Mouse (Mus musculus) MEL (cell line): ENCODE data around the gene Vwc2. TPM values are rescaled to one million over a fixed set of nuclear protein-coding genes. Genes with fewer than 3 reads are reported as not detected.

Experiments
- DNase-seq: peaks from one replicate; pipeline ENCODE4 v3.0.0; 2011; ENCODE audit warnings: low read depth, low spot score
- H3K27ac ChIP-seq: 2 replicates; pipeline ENCODE4 v1.5.1; 2012; ENCODE audit warnings: low read depth, mild to moderate bottlenecking, control low read depth, low read length, moderate library complexity; ENCODE audit not compliant: control insufficient read depth
- H3K27me3 ChIP-seq, 2 experiments: fragments of 150-350 bp in 1 of 2; sonication (generic) in 1 of 2; 2 replicates each; pipeline ENCODE4 v1.6.1; 2012; ENCODE audit warnings: low read length in 2 of 2, mild to moderate bottlenecking in 2 of 2, improper control_type of control experiment in 1 of 2, moderate library complexity in 1 of 2; ENCODE audit not compliant: insufficient read depth in 2 of 2, control insufficient read depth in 1 of 2
- H3K36me3 ChIP-seq, 2 experiments: 2 replicates each; pipeline ENCODE4 v1.6.1; 2012 to 2014; ENCODE audit warnings: low read length in 2 of 2, improper control_type of control experiment in 1 of 2, inconsistent platforms in 1 of 2, mild to moderate bottlenecking in 1 of 2; ENCODE audit not compliant: insufficient read depth in 2 of 2, control insufficient read depth in 1 of 2
- H3K4me1 ChIP-seq, 2 experiments: fragments of 150-350 bp in 1 of 2; sonication (generic) in 1 of 2; 2 replicates each; pipeline ENCODE4 v1.6.1; 2012; ENCODE audit warnings: low read length in 2 of 2, improper control_type of control experiment in 1 of 2, mild to moderate bottlenecking in 1 of 2; ENCODE audit not compliant: insufficient read depth in 2 of 2, control insufficient read depth in 1 of 2
- H3K4me3 ChIP-seq, 2 experiments: fragments of 150-350 bp in 1 of 2; sonication (generic) in 1 of 2; 2 replicates each; pipeline ENCODE4 v1.5.1; 2012; ENCODE audit warnings: low read depth in 2 of 2, low read length in 2 of 2, mild to moderate bottlenecking in 2 of 2, moderate library complexity in 2 of 2, control low read depth in 1 of 2, improper control_type of control experiment in 1 of 2; ENCODE audit not compliant: control insufficient read depth in 1 of 2, insufficient read depth in 1 of 2
- H3K79me2 ChIP-seq: 2 replicates; pipeline ENCODE4 v1.6.1; 2012; ENCODE audit warnings: mild to moderate bottlenecking, low read length, moderate library complexity; ENCODE audit not compliant: control insufficient read depth, poor library complexity, insufficient read depth
- H3K9ac ChIP-seq: 2 replicates; pipeline ENCODE4 v1.6.1; 2012; ENCODE audit warnings: low read depth, mild to moderate bottlenecking, control low read depth, low read length, moderate library complexity; ENCODE audit not compliant: control insufficient read depth, poor library complexity, severe bottlenecking
- H3K9me3 ChIP-seq: fragments of 150-350 bp; sonication (generic); replicated peaks from 2 replicates; pipeline ENCODE4 v1.6.1; 2012; ENCODE audit warnings: mild to moderate bottlenecking, low read length, improper control_type of control experiment, moderate library complexity; ENCODE audit not compliant: insufficient read depth
- CHD1 ChIP-seq: IDR thresholded peaks from 2 replicates; pipeline ENCODE4 v1.6.1; 2012; ENCODE audit warnings: low read depth, mild to moderate bottlenecking, inconsistent platforms, low read length, improper control_type of control experiment
- CHD2 ChIP-seq: IDR thresholded peaks from 2 replicates; pipeline ENCODE4 v1.6.1; 2011; ENCODE audit warnings: low read length, improper control_type of control experiment
- CTCF ChIP-seq, 3 experiments: IDR thresholded peaks in 2 of 3; conservative IDR thresholded peaks in 1 of 3; 2 replicates each; pipeline ENCODE4 v1.5.1; 2011 to 2012; ENCODE audit warnings: low read length in 3 of 3, low read depth in 2 of 3, mild to moderate bottlenecking in 2 of 3, improper control_type of control experiment in 1 of 3, inconsistent platforms in 1 of 3, mixed read lengths in 1 of 3, moderate library complexity in 1 of 3; ENCODE audit not compliant: control insufficient read depth in 1 of 3, insufficient read depth in 1 of 3, poor library complexity in 1 of 3, severe bottlenecking in 1 of 3
- ELF1 ChIP-seq: IDR thresholded peaks from 2 replicates; pipeline ENCODE4 v1.6.1; 2014; ENCODE audit warnings: low read depth, mild to moderate bottlenecking, inconsistent platforms, low read length, improper control_type of control experiment, moderate library complexity
- GATA1 ChIP-seq: IDR thresholded peaks from 2 replicates; pipeline ENCODE4 v1.6.1; 2011; ENCODE audit warnings: low read depth, low read length, improper control_type of control experiment
- HCFC1 ChIP-seq: IDR thresholded peaks from 2 replicates; pipeline ENCODE4 v1.6.1; 2012; ENCODE audit warnings: low read depth, mild to moderate bottlenecking, inconsistent platforms, low read length, improper control_type of control experiment, moderate library complexity
- JUND ChIP-seq: IDR thresholded peaks from 2 replicates; pipeline ENCODE4 v1.6.1; 2011; ENCODE audit warnings: low read depth, mild to moderate bottlenecking, improper control_type of control experiment, low read length
- MAFK ChIP-seq: IDR thresholded peaks from 2 replicates; pipeline ENCODE4 v1.6.1; 2011; ENCODE audit warnings: low read depth, mild to moderate bottlenecking, low read length, improper control_type of control experiment, borderline replicate concordance
- MAX ChIP-seq: IDR thresholded peaks from 2 replicates; pipeline ENCODE4 v1.6.1; 2011; ENCODE audit warnings: low read length, improper control_type of control experiment
- MAZ ChIP-seq: IDR thresholded peaks from 2 replicates; pipeline ENCODE4 v1.6.1; 2012; ENCODE audit warnings: low read depth, mild to moderate bottlenecking, inconsistent platforms, low read length, improper control_type of control experiment
- MEF2A ChIP-seq: IDR thresholded peaks from 2 replicates; pipeline ENCODE4 v1.6.1; 2014; ENCODE audit warnings: low read depth, mild to moderate bottlenecking, inconsistent platforms, low read length, improper control_type of control experiment; ENCODE audit not compliant: poor library complexity, insufficient replicate concordance, severe bottlenecking; ENCODE audit errors: extremely low read depth
- MXI1 ChIP-seq: IDR thresholded peaks from 2 replicates; pipeline ENCODE4 v1.6.1; 2011; ENCODE audit warnings: mild to moderate bottlenecking, low read depth, low read length, improper control_type of control experiment
- MYB ChIP-seq: IDR thresholded peaks from 2 replicates; pipeline ENCODE4 v1.6.1; 2011; ENCODE audit warnings: mild to moderate bottlenecking, low read depth, low read length, improper control_type of control experiment
- NRF1 ChIP-seq: IDR thresholded peaks from 2 replicates; pipeline ENCODE4 v1.6.1; 2014; ENCODE audit warnings: low read depth, mild to moderate bottlenecking, inconsistent platforms, low read length, improper control_type of control experiment, moderate library complexity; ENCODE audit not compliant: poor library complexity, insufficient read depth, severe bottlenecking
- POLR2A ChIP-seq, 2 experiments: IDR thresholded peaks; 2 replicates each; pipeline ENCODE4 v1.6.1; 2011 to 2012; ENCODE audit warnings: low read length in 2 of 2, mild to moderate bottlenecking in 2 of 2, control low read depth in 1 of 2, improper control_type of control experiment in 1 of 2, low read depth in 1 of 2, moderate library complexity in 1 of 2; ENCODE audit not compliant: control insufficient read depth in 1 of 2, insufficient read depth in 1 of 2, poor library complexity in 1 of 2
- POLR2AphosphoS5 ChIP-seq: IDR thresholded peaks from 2 replicates; pipeline ENCODE4 v1.6.1; 2012; ENCODE audit warnings: low read depth, borderline replicate concordance, mild to moderate bottlenecking, inconsistent platforms, low read length, moderate library complexity, mixed read lengths
- RAD21 ChIP-seq: IDR thresholded peaks from 2 replicates; pipeline ENCODE4 v1.6.1; 2011; ENCODE audit warnings: mild to moderate bottlenecking, low read depth, low read length, improper control_type of control experiment
- RCOR1 ChIP-seq: IDR thresholded peaks from 2 replicates; pipeline ENCODE4 v1.6.1; 2012; ENCODE audit warnings: low read depth, mild to moderate bottlenecking, inconsistent platforms, low read length, improper control_type of control experiment
- SIN3A ChIP-seq: IDR thresholded peaks from 2 replicates; pipeline ENCODE4 v1.6.1; 2012; ENCODE audit warnings: low read length, improper control_type of control experiment, inconsistent platforms
- SMC3 ChIP-seq: IDR thresholded peaks from 2 replicates; pipeline ENCODE4 v1.6.1; 2011; ENCODE audit warnings: low read depth, low read length, improper control_type of control experiment
- TBP ChIP-seq: IDR thresholded peaks from 2 replicates; pipeline ENCODE4 v1.8.0; 2011; ENCODE audit warnings: low read depth, low read length, improper control_type of control experiment
- TCF12 ChIP-seq: IDR thresholded peaks from 2 replicates; pipeline ENCODE4 v1.6.1; 2014; ENCODE audit warnings: low read depth, mild to moderate bottlenecking, inconsistent platforms, low read length, improper control_type of control experiment, moderate library complexity
- USF2 ChIP-seq, 2 experiments: IDR thresholded peaks; 2 replicates each; pipeline ENCODE4 v1.6.1; 2011 to 2012; ENCODE audit warnings: improper control_type of control experiment in 2 of 2, low read length in 2 of 2, borderline replicate concordance in 1 of 2, inconsistent platforms in 1 of 2, low read depth in 1 of 2, mild to moderate bottlenecking in 1 of 2; ENCODE audit not compliant: insufficient read depth in 1 of 2
- ZC3H11A ChIP-seq: IDR thresholded peaks from 2 replicates; pipeline ENCODE4 v1.6.1; 2012; ENCODE audit warnings: low read depth, mild to moderate bottlenecking, inconsistent platforms, low read length, improper control_type of control experiment
- ZMIZ1 ChIP-seq: IDR thresholded peaks from 2 replicates; pipeline ENCODE4 v1.6.1; 2012; ENCODE audit warnings: low read depth, mild to moderate bottlenecking, inconsistent platforms, low read length, improper control_type of control experiment, moderate library complexity
- ZNF384 ChIP-seq: IDR thresholded peaks from 2 replicates; pipeline ENCODE4 v1.6.1; 2012; ENCODE audit warnings: low read depth, mild to moderate bottlenecking, inconsistent platforms, low read length, improper control_type of control experiment
- polyA plus RNA-seq, 2 experiments: library from polyadenylated mRNA; stranded (reverse) in 1 of 2; unstranded in 1 of 2; fragments of >175 nt in 1 of 2; fragments of >200 nt in 1 of 2; gene quantifications; 2 replicates each; pipeline versions ENCODE4 v1.2.1 to v1.2.4; 2012; ENCODE audit warnings: low replicate concordance in 2 of 2, low read depth in 1 of 2; ENCODE audit not compliant: insufficient read length in 2 of 2, insufficient read depth in 1 of 2, missing spikeins in 1 of 2
- total RNA-seq: library from RNA; depleted of rRNA; stranded (reverse); fragments of 300-350 nt; gene quantifications from 2 replicates; pipeline ENCODE4 v1.2.3, GENCODE M21; 2012

The Vwc2 gene
- total and polyA plus RNA-seq, 3 experiments = not detected

DNA sequence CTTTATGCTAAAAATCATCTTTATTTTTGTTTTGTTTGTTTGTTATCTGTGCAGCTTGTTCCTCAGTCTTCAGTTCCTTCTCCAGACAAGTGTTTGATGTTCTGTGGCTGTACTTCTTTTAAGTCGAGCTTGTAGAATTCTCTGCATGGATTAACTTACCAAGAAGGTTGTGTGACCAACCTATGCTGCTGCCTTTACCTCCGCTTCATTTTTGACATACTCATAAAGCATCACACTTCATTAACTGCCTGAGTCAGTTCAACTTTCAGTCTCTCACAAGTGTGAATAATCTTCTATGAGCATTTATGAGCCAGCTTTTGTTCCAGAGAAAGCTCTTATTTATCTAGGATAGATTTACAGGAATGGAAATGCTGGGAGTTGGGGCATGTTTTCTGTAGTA is 68.7 kb downstream of the Vwc2 start:
- TF ChIP-seq TBP = no peak
- TF ChIP-seq GATA1 = no peak
- TF ChIP-seq ZNF384 = no peak
- TF ChIP-seq, all 39 proteins: peak for 0
- no peaks in the 10 kb centered on the region for H3K79me2 ChIP-seq
- DNase-seq = no peak
- no peaks in the 10 kb centered on the region for H3K9me3 ChIP-seq
- no peaks in the 10 kb centered on the region for H3K27me3 ChIP-seq
- H3K27ac ChIP-seq = no peak overlapping the region
- H3K4me1 ChIP-seq = no peaks in the 10 kb centered on the region
- no peaks in the 10 kb centered on the region for H3K36me3 ChIP-seq
- H3K4me3 ChIP-seq = no peak overlapping the region
- H3K9ac ChIP-seq = no peak overlapping the region

DNA sequence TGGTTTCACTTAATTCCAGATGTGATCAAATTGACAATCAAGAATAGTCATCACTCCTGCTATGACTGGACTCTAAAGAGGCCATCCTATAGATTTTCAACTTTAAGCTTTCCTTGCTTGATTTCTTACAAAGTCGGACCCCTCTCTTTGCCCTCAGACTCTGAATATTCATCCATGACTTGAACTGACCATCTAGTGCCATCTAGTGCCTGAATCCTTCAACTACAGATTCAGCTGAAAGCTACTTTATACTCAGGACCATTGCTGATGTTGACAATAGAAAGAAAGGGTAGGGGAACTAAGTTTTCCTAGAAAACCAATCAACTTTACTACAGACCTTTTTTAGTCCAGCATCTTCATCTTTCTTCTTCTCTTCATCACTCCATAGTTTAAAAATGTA is 109.1 kb downstream of the Vwc2 start:
- no peaks in the 10 kb centered on the region for H3K9me3 ChIP-seq
- no peaks in the 10 kb centered on the region for H3K79me2 ChIP-seq
- no peaks in the 10 kb centered on the region for H3K4me1 ChIP-seq
- no peak overlapping the region for H3K4me3 ChIP-seq
- no peak overlapping the region for H3K9ac ChIP-seq
- TF ChIP-seq SIN3A = no peak
- TF ChIP-seq TCF12 = no peak
- TF ChIP-seq CHD1 = no peak
- H3K36me3 ChIP-seq = no peaks in the 10 kb centered on the region
- no peak overlapping the region for H3K27ac ChIP-seq
- H3K27me3 ChIP-seq = no peaks in the 10 kb centered on the region
- DNase-seq = no peak

DNA sequence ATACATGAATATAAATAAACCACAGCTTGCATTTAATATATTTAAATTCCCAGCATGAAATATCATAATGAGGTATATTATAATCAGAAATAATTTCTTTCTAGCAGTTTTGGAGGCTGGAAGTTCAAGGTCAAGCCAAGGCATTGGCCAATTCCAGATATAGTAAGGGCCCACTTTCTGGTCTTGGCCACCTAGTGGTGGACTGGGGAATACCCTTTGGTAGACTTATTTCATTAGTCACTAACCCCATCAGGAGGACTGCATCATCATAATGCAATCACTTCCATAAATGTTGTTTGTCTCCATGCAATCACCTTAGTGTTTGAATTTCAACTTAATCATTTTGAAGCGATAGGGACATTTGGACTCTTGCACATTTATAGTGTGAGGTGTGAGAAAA is 125.3 kb downstream of the Vwc2 start:
- no peak overlapping the region for H3K4me3 ChIP-seq
- peak; percentile 70 for DNase-seq
- no peak overlapping the region for H3K9ac ChIP-seq
- H3K36me3 ChIP-seq = no peaks in the 10 kb centered on the region
- no peaks in the 10 kb centered on the region for H3K4me1 ChIP-seq
- no peak overlapping the region for H3K27ac ChIP-seq
- no peaks in the 10 kb centered on the region for H3K79me2 ChIP-seq
- H3K9me3 ChIP-seq = no peaks in the 10 kb centered on the region
- peaks cover 0 to 2% of the 10 kb centered on the region in 2 experiments; a peak in 3 of 4 replicates for H3K27me3 ChIP-seq
- TF ChIP-seq MYB (no peak), POLR2AphosphoS5 (no peak), TBP (no peak), MAX (no peak), CHD1 (no peak), MXI1 (no peak), HCFC1 (no peak), MAFK (no peak), MEF2A (no peak), SMC3 (peak; percentile 69), ZNF384 (no peak), CHD2 (no peak), MAZ (no peak), USF2 (IDR thresholded peaks at IDR 0.05; ENCODE audit: borderline replicate concordance in 1 of 2, insufficient read depth in 1 of 2, low read depth in 1 of 2, low read length in 2 of 2) (no peak), RAD21 (peak; percentile 38), GATA1 (no peak), NRF1 (no peak), TCF12 (no peak), JUND (no peak), ELF1 (peak; percentile 83), ZMIZ1 (no peak), ZC3H11A (peak; percentile 24), CTCF (IDR thresholded peaks at IDR 0.05 in 2 of 3, conservative IDR thresholded peaks at IDR 0.05 in 1 of 3; ENCODE audit: control insufficient read depth in 1 of 3, insufficient read depth in 1 of 3, low read depth in 2 of 3, low read length in 3 of 3, poor library complexity in 1 of 3, severe bottlenecking in 1 of 3) (peak; percentile 54 to 79 (median 73)), POLR2A (IDR thresholded peaks at IDR 0.05; ENCODE audit: control insufficient read depth in 1 of 2, insufficient read depth in 1 of 2, low read depth in 1 of 2, low read length in 2 of 2, poor library complexity in 1 of 2) (no peak), RCOR1 (no peak)
